Mouse (Mus musculus): ENCODE results near the gene Vdac2.

Gene Vdac2

GRCm38 (mm10) chr14:21820880-21821505 lies 4.0 kb upstream of the Vdac2 start:
- DNase-seq = no peak

GRCm38 (mm10) chr14:21822307-21822706 lies 2.7 kb upstream of the Vdac2 start:
- no peak for DNase-seq

- peak; percentile 51 to 67 for DNase-seq
These were observed 2.2 kb upstream of the Vdac2 start for GRCm38 (mm10) chr14:21822795-21823374.

- DNase-seq = no peak
These were observed 1.1 kb upstream of the Vdac2 start for GRCm38 (mm10) chr14:21823897-21824296.

GRCm38 (mm10) chr14:21825786-21826491 lies 901 bp downstream of the Vdac2 start:
- no peak for DNase-seq

GRCm38 (mm10) chr14:21830876-21831767 lies 6.1 kb downstream of the Vdac2 start:
- peak; percentile 95 to 96 for DNase-seq

- no peak for DNase-seq
These were observed 6.9 kb downstream of the Vdac2 start for GRCm38 (mm10) chr14:21831830-21832403.

- peak; percentile 13 to 35 for DNase-seq
These were observed 13.4 kb downstream of the Vdac2 start for GRCm38 (mm10) chr14:21838336-21839017.

- no peak for DNase-seq
These were observed 17.0 kb downstream of the Vdac2 start for GRCm38 (mm10) chr14:21841819-21842592.

- no peak for DNase-seq
These were observed 18.2 kb downstream of the Vdac2 start for GRCm38 (mm10) chr14:21843263-21843662.

GRCm38 (mm10) chr14:21846827-21847380 lies 21.9 kb downstream of the Vdac2 start:
- DNase-seq = no peak

- peak; percentile 61 to 63 for DNase-seq
These were observed 22.5 kb downstream of the Vdac2 start for GRCm38 (mm10) chr14:21847381-21848165.

- peak; percentile 96 to 99 for DNase-seq
These were observed 23.4 kb downstream of the Vdac2 start, which contains the start of gene Comtd1 for GRCm38 (mm10) chr14:21848166-21849154. Comtd1 (minus strand) TSS chr14:21848977.

GRCm38 (mm10) chr14:21849524-21850418 lies 24.7 kb downstream of the Vdac2 start:
- no peak for DNase-seq

- no peak for DNase-seq
These were observed 25.5 kb downstream of the Vdac2 start for GRCm38 (mm10) chr14:21850419-21851127.

- no peak for DNase-seq
These were observed 27.2 kb downstream of the Vdac2 start for GRCm38 (mm10) chr14:21851996-21852791.
